Mouse (Mus musculus) frontal cortex, postnatal 10 days (tissue): Measurements from ENCODE around the gene 4930452B06Rik.

Experiments used
- DNase-seq, 2 experiments: peaks; one replicate each; pipeline ENCODE4 v3.0.0; 2022; ENCODE audit warnings: low spot score in 2 of 2, mixed read lengths in 1 of 2

4930452B06Rik gene

GRCm38 (mm10) chr14:8451117-8451516 is 214.9 kb downstream of the 4930452B06Rik start:
- no peak for DNase-seq

DNA sequence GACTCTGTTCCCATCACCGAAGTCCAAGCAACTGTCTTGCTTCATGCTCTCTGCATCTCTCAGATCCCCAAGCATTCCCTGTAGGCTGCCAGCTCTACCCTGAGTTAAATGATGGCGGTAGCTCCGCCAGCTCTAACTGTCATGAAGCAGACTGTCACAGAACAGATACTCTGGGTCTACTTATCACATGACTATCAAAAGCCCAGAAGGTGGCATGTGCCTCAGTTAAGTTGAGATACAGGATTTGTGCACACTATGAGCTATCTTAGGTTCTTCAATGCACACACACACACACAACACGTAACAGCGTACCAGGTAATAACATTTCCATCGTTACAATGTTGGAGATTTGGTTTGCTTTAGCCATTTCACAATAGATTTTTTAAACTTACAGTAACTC is 215.7 kb downstream of the 4930452B06Rik start:
- DNase-seq = no peak

- no peak for DNase-seq
Measured at GRCm38 (mm10) chr14:8449299-8449698, 216.7 kb downstream of the 4930452B06Rik start.

- DNase-seq = no peak
Measured at GRCm38 (mm10) chr14:8447352-8447751, 218.7 kb downstream of the 4930452B06Rik start.

DNA sequence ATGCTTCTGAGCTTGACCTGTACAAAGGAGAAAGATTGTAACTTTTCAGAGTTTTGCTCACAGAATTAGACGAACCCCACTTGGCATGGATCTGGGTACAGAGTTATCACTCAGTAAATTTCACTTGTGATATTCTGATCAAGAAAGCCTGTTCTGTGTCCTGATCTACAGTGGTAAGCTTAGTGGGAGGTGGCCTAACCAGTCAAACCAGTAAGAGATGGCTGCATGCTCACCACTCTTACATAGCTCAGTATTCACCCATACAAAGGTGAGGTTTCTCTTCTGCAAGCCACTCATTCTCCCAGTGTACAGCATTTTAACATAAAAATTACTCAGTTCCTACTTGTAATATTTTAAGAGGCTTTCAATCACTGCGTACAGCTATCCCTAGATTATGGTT is 221.7 kb downstream of the 4930452B06Rik start:
- no peak for DNase-seq

GRCm38 (mm10) chr14:8442691-8443090 is 223.3 kb downstream of the 4930452B06Rik start:
- no peak for DNase-seq

GRCm38 (mm10) chr14:8441623-8442022 is 224.4 kb downstream of the 4930452B06Rik start:
- no peak for DNase-seq

DNA sequence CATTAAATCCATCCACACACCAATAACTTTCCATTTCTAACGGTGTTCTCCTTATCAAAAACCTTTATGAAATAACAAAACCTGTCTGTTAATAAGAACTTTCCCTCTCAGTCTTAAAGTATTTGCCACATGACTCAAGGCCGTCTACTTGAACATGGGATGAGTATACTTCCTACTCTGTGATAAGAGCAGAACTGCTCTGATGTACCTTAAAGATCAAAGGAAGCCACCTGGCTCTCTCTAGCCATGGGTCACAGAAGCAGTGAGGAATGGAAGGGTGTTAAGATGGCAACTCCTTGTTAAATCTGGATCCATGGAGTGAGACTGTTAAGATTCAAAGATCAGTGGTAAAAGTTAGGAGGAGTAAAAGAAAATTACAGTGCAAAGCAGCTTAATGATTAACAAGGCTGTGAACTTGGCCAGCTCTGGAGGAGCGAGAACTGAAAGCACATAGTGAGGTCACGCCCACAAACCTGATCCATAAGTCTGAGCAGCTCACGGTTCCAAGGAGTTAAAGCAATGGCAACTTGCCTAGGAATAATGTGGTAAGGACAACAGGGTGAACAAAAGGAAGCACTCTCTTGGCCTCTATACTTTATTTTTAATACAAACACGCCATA is 235.3 kb downstream of the 4930452B06Rik start:
- DNase-seq = no peak

DNA sequence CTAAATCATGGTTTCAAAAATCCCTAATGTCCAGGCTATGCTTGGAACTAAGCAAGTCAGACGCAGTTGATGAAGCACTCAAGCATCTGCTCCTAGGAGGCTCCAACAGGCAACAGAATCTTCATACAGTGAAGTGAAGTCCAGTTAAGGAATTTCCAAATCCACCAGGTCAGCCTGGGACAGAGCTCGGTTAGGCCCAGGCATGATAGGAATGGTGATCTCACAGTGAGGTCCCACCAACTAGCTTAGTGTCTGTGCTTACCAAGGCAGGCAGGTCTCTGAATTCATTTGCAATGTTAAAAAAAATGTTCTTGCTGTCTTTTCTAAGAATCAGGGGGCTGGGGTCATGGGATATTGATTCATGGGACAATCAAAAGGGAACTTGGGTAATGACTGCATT is 236.3 kb downstream of the 4930452B06Rik start:
- DNase-seq = no peak

GRCm38 (mm10) chr14:8422833-8423232 is 243.2 kb downstream of the 4930452B06Rik start:
- DNase-seq = no peak

DNA sequence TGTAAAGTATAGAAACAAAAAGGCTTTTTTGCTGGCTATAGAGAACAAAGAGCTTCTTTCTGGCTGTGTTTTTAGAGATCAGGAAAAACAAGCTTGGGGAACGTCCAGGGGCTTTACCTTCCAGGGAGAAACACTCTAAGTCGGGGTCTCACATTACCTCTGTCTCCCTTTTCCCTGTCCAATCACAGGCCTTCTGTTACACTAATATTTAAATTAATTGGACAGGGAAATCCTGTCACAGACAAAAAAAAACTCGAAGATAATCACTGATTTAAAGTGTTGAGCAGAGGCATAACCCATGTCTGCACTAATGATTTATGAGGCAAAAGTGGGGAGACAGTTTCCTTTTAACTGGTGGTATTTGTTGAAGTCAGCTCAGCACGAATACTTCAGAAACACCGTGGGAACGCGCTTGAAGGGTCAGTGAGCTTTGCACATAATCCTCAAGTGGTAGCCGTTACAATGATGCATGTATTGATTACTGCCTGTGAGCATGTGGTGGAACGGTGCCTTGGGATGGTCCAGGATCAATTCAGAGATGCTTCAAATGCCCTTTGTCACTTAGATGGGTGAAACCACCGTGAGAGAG is 244.7 kb downstream of the 4930452B06Rik start:
- no peak for DNase-seq

GRCm38 (mm10) chr14:8418610-8419009 is 247.4 kb downstream of the 4930452B06Rik start:
- no peak for DNase-seq

DNA sequence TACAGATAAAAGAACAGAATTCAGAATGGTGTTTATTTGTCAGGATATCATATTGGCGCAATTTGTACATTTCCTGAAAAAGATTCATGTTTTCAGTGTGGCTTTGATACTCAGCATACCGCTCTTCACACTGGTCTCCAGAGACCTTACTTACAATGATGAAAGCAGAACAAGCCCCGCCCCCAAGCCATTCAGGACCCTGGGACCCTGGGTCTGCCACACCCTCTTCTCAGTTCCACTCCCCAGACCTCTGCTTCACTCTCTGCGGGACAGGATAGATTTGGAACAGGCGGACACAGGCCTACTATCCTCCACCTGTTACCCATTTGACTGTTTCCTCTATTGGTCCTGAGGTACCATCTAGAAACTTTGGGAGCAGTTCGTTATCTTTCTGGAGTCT is 260.1 kb downstream of the 4930452B06Rik start:
- DNase-seq = no peak

- DNase-seq = no peak
Measured at GRCm38 (mm10) chr14:8403310-8403709, 262.7 kb downstream of the 4930452B06Rik start.

- DNase-seq = no peak
Measured at GRCm38 (mm10) chr14:8398507-8398906, 267.5 kb downstream of the 4930452B06Rik start.

- no peak for DNase-seq
Measured at GRCm38 (mm10) chr14:8395690-8396287, 270.3 kb downstream of the 4930452B06Rik start.

DNA sequence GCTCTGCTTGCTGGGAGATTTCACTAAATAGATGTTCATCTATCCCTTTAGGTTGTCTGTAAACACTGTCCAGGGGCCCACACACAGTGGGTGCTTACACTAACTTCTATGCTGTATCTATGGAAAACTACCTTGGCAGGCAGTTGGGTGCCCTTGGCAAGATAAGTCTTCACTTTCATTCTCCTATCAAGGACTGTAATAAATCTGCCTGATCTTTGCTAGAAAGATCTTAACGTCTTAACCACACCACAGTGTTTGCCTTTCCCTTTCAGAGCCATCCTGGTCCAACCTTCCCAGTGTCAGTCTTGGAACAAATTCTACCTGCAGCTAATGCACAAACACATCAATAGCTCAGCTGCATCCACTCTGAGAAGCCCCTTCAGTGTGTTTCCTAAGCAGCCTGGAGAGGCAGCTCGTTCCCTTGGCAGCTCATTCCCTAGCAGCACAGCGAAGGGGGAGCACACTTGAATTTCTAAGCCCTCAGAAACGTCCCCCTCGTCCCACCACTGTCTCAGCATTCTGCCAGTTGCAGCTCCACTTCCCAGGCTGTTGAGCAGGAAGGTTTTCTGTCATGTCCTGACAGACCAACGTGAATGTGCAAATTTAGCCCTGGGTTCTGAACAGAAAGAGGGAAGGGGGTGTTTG is 273.7 kb downstream of the 4930452B06Rik start:
- peak; percentile 17 to 27 for DNase-seq
